Mouse (Mus musculus) midbrain, embryonic 12.5 days (tissue): Measurements from ENCODE around the gene Ccdc175. TPM values are rescaled to one million over a fixed set of nuclear protein-coding genes. Genes with fewer than 3 reads are reported as not detected.

Experiments used
- ATAC-seq: fragments of 200-750 bp; cut with Nextera tagmentation; 2 replicates; pipeline ENCODE4 v1.8.0; 2017; ENCODE audit warnings: low read depth, moderate TSS enrichment, moderate library complexity; ENCODE audit not compliant: low FRiP score
- H3K27ac ChIP-seq: fragments of 300-500 bp; sonication (generic); replicated peaks from 2 replicates; pipeline ENCODE4 v1.5.1; 2016; ENCODE audit warnings: mild to moderate bottlenecking
- H3K27me3 ChIP-seq: fragments of 300-500 bp; sonication (generic); 2 replicates; pipeline ENCODE4 v1.6.1; 2016; ENCODE audit warnings: mild to moderate bottlenecking
- H3K36me3 ChIP-seq: fragments of 300-500 bp; sonication (generic); 2 replicates; pipeline ENCODE4 v1.6.1; 2016
- H3K4me1 ChIP-seq: fragments of 300-500 bp; sonication (generic); 2 replicates; pipeline ENCODE4 v1.6.1; 2016
- H3K4me2 ChIP-seq: fragments of 300-500 bp; sonication (generic); replicated peaks from 2 replicates; pipeline ENCODE4 v1.6.1; 2016; ENCODE audit warnings: mild to moderate bottlenecking, moderate library complexity
- H3K4me3 ChIP-seq: fragments of 300-500 bp; sonication (generic); 2 replicates; pipeline ENCODE4 v1.5.1; 2016; ENCODE audit warnings: mild to moderate bottlenecking
- H3K9ac ChIP-seq: fragments of 300-500 bp; sonication (generic); replicated peaks from 2 replicates; pipeline ENCODE4 v1.6.1; 2016; ENCODE audit warnings: mild to moderate bottlenecking, moderate library complexity
- H3K9me3 ChIP-seq: fragments of 300-500 bp; sonication (generic); 2 replicates; pipeline ENCODE4 v1.6.1; 2016; ENCODE audit warnings: mild to moderate bottlenecking
- WGBS: fragments of 180-500 bp; shearing (Covaris S2); methylation state at CpG from one replicate; pipeline ENCODE4 v1.1.7; 2016; 5-methylcytosine and 5-hydroxymethylcytosine counted together
- polyA plus RNA-seq: library from polyadenylated mRNA; unstranded; fragments of >200 nt; fragmentation: Nextera tagmentation; extraction: Ambion mirVana; gene quantifications from 2 replicates; pipeline ENCODE4 v1.2.1, GENCODE M21; 2016

Ccdc175 gene
- polyA plus RNA-seq, 1 experiment from 2014 or later = not detected

DNA sequence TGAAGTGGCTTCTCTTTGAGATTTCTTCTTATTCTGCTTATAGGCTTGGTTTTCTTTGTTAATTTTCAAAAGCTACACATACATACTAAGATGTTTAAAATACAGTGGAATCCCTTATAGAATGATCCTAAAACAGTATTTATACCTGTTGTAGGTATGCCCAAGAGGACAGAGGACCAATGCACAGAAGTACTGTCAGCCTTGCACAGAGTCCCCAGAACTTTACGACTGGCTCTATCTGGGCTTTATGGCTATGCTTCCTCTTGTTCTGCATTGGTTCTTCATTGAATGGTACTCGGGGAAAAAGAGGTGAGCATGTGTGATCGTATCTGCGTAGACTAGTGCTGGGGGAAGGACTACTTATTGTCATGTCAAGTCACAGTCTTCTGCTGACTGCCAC, 95.0 kb downstream of the Ccdc175 start:
- no peak for ATAC-seq
- no peak overlapping the region for H3K27ac ChIP-seq
- WGBS = 90% methylated on average over 4 of the region's 4 CpGs

GRCm38 (mm10) chr12:72086166-72086825, 98.5 kb downstream of the Ccdc175 start:
- peaks cover 32% of the 10 kb centered on the region for H3K4me1 ChIP-seq
- no peaks in the 10 kb centered on the region for H3K27me3 ChIP-seq
- ATAC-seq = no peak
- H3K4me2 ChIP-seq = peak overlapping the region; percentile 71
- WGBS = under 1% methylated on average over 18 of the region's 18 CpGs
- H3K36me3 ChIP-seq = peaks cover 9% of the 10 kb centered on the region
- H3K27ac ChIP-seq = peak overlapping the region; percentile 98
- H3K9me3 ChIP-seq = no peaks in the 10 kb centered on the region
- peak overlapping the region; percentile 69 for H3K4me3 ChIP-seq
- H3K9ac ChIP-seq = peak overlapping the region; percentile 87

More for the DNA sequence above, 95.0 kb downstream of the Ccdc175 start:
- Histone ChIP-seq H3K4me3 (no peak overlapping the region), H3K36me3 (peaks cover 44% of the 10 kb centered on the region), H3K4me1 (peaks cover 20% of the 10 kb centered on the region), H3K27me3 (no peaks in the 10 kb centered on the region), H3K9ac (no peak overlapping the region), H3K9me3 (no peaks in the 10 kb centered on the region), H3K4me2 (no peak overlapping the region)

DNA sequence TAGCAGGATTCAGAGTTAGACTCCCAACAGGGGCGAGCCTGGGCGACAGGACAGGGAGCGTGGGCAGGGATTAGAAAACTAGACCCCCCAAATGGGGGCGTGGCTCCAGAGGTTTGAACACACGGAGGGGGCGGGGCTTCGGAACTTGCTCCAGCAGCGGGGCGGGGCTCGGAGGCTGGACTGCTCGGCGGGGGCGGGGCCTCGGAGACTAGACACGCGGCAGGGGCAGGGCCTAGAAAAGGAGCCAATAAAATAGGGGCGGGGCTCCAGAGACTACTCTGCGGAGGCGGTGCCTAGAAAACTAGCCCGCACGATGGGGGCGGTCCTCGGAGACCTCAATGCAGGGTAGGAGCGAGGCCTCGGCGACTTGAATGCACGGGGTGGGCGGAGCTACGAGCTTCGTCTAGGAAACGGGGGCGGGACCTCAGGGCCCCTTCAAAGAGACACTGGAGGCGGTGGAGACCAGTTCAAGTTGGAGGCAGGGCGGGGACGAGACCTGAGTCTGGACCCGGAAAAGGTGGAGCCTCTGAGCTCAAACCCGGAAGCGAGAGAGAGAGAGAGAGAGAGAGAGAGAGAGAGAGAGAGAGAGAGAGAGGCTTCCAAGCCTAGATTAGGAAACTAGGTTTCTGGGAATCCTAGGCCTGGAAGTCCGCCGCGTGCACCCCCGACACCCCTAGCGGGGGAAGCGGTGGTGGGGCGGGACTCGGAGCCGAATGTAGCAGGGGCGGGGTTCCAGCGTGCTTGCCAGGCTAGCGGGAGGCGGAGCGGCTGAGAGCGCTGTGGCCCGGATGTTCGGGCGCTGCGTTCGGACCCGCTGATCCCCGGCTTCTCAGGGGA, 99.3 kb downstream of the Ccdc175 start, which contains the start of the genes L3hypdh and Jkamp:
L3hypdh (minus strand) TSS at position 111 of the 837 bp plus-strand sequence.
Jkamp (plus strand) TSS at position 261 of the 837 bp plus-strand sequence.
- Histone ChIP-seq H3K36me3 (peaks cover 7% of the 10 kb centered on the region), H3K27me3 (no peaks in the 10 kb centered on the region), H3K9me3 (no peaks in the 10 kb centered on the region), H3K4me1 (peaks cover 32% of the 10 kb centered on the region), H3K27ac (peak within 1 kb of the TSS; percentile 98), H3K9ac (peak within 1 kb of the TSS; percentile 87), H3K4me2 (peak within 1 kb of the TSS; percentile 83), H3K4me3 (peak within 1 kb of the TSS; percentile 69)
- under 1% methylated on average over 59 of the region's 60 CpGs for WGBS
- ATAC-seq = peak; percentile 97

- peak overlapping the region; percentile 83 for H3K4me2 ChIP-seq
- peaks cover 32% of the 10 kb centered on the region for H3K4me1 ChIP-seq
- WGBS = under 1% methylated on average over 31 of the region's 31 CpGs
- peak; percentile 39; the same call in 1 of the 2 replicates for ATAC-seq
- peak overlapping the region; percentile 98 for H3K27ac ChIP-seq
- no peaks in the 10 kb centered on the region for H3K27me3 ChIP-seq
- H3K9ac ChIP-seq = peak overlapping the region; percentile 76
- 0 out of 2 replicates have a peak, but pooled peaks cover 3% of the 10 kb centered on the region for H3K36me3 ChIP-seq
- H3K4me3 ChIP-seq = peak overlapping the region; percentile 69
- H3K9me3 ChIP-seq = no peaks in the 10 kb centered on the region
Observed at GRCm38 (mm10) chr12:72085024-72085328, 99.9 kb downstream of the Ccdc175 start.

GRCm38 (mm10) chr12:72084261-72085023, 100.4 kb downstream of the Ccdc175 start:
- H3K27me3 ChIP-seq = no peaks in the 10 kb centered on the region
- peak overlapping the region; percentile 83 for H3K4me2 ChIP-seq
- H3K36me3 ChIP-seq = no peaks in the 10 kb centered on the region
- H3K9me3 ChIP-seq = no peaks in the 10 kb centered on the region
- peak; percentile 21 for ATAC-seq
- peaks cover 32% of the 10 kb centered on the region for H3K4me1 ChIP-seq
- 3% methylated on average over 46 of the region's 46 CpGs for WGBS
- peak overlapping the region; percentile 98 for H3K27ac ChIP-seq
- peak overlapping the region; percentile 76 for H3K9ac ChIP-seq
- peak overlapping the region; percentile 69 for H3K4me3 ChIP-seq

GRCm38 (mm10) chr12:72083265-72083664, 101.6 kb downstream of the Ccdc175 start:
- Histone ChIP-seq H3K27ac (no peak overlapping the region), H3K27me3 (no peaks in the 10 kb centered on the region), H3K4me1 (peaks cover 28% of the 10 kb centered on the region), H3K36me3 (no peaks in the 10 kb centered on the region), H3K9ac (no peak overlapping the region), H3K4me3 (no peak overlapping the region), H3K9me3 (no peaks in the 10 kb centered on the region), H3K4me2 (no peak overlapping the region)
- 78% methylated on average over 9 of the region's 9 CpGs for WGBS
- no peak for ATAC-seq

DNA sequence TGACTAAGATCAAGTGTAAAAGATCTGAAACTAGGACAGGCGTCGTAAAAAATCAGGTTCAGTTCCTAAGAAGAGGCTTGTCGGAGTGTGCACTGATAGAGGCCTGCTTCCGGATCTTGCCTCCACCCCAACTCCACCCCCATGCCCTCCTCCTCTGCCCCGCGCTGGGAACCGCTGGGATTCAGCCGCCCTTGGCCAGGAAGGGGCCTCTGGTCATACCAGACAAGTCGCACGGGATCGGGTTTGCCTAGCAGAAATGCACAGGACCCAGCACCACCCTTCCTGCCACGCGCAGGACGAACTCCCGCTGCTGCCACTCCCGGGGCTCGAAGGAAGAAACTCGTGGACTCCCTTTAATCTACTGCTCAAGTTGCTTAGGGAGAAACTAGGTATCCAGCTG, 102.5 kb downstream of the Ccdc175 start:
- Histone ChIP-seq H3K9ac (no peak overlapping the region), H3K4me2 (peak overlapping the region; percentile 38), H3K4me3 (no peak overlapping the region), H3K27ac (no peak overlapping the region), H3K9me3 (no peaks in the 10 kb centered on the region), H3K27me3 (no peaks in the 10 kb centered on the region), H3K4me1 (peaks cover 19% of the 10 kb centered on the region), H3K36me3 (no peaks in the 10 kb centered on the region)
- no peak for ATAC-seq
- WGBS = 33% methylated on average over 18 of the region's 18 CpGs

- Histone ChIP-seq H3K9ac (no peak overlapping the region), H3K36me3 (0 out of 2 replicates have a peak, but pooled peaks cover 1% of the 10 kb centered on the region), H3K9me3 (no peaks in the 10 kb centered on the region), H3K27ac (no peak overlapping the region), H3K4me1 (peaks cover 17% of the 10 kb centered on the region), H3K4me2 (peak overlapping the region; percentile 38), H3K4me3 (no peak overlapping the region), H3K27me3 (no peaks in the 10 kb centered on the region)
- ATAC-seq = no peak
- 83% methylated on average over 3 of the region's 3 CpGs for WGBS
Observed at GRCm38 (mm10) chr12:72081961-72082360, 102.9 kb downstream of the Ccdc175 start.

- WGBS = 97% methylated on average over 3 of the region's 3 CpGs
- ATAC-seq = no peak
- Histone ChIP-seq H3K9ac (no peak overlapping the region), H3K27ac (no peak overlapping the region), H3K4me3 (no peak overlapping the region), H3K9me3 (no peaks in the 10 kb centered on the region), H3K27me3 (no peaks in the 10 kb centered on the region), H3K4me2 (no peak overlapping the region), H3K36me3 (0 out of 2 replicates have a peak, but pooled peaks cover 7% of the 10 kb centered on the region), H3K4me1 (peaks cover 4% of the 10 kb centered on the region)
Observed at GRCm38 (mm10) chr12:72078248-72078647, 106.6 kb downstream of the Ccdc175 start.

DNA sequence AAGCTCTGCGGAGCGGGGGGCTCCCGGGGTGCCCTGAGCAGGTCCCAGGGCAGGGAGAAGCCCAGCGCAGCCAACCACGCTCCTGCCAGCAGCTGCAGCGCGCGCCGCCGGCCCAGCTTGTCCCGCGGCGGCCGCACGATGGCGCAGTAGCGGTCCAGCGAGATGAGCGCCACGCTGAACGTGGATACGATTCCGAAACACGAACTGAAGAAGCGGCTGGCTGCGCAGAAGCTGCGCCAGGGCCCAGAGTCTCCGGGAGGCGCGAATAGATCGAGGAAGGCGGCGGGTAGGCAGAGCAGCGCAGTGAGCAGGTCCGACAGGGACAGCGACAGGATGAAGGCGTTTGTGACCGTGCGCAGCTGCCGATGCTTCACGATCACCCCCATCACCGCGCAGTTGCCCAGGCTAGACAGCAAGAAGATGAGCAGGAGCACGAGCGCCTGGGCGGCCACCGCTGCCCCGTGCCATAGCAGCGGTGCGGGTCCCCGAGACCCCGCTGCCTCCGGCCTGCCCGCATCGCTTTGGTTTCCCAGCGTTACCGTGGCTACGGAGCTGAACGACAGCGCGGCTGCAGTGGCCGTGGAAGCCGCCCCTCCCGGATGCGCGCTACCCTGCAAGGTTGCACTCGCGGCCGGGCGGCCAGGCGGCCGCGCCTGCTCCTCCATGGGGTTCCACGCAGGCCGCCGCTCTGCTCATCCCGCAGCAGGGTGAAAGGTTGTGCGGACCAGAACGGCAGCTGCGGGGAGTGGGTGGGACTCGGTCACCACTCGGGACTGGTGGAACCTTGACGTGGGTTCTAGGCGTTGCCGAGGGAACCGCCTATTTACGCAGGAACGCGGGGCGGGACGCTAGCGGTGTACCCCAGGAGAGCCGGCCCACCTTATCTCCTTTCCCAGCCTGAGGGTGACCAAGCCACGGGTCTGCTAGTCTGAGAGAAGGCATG, 114.2 kb downstream of the Ccdc175 start, which contains the start of gene Gpr135:
Gpr135 (minus strand) TSS at position 799 of the 943 bp plus-strand sequence.
- Histone ChIP-seq H3K9ac (peak within 1 kb of the TSS; percentile 74), H3K9me3 (no peaks in the 10 kb centered on the region), H3K4me3 (peak within 1 kb of the TSS; percentile 64), H3K36me3 (0 out of 2 replicates have a peak, but pooled peaks cover 4% of the 10 kb centered on the region), H3K4me2 (peak within 1 kb of the TSS; percentile 95), H3K27me3 (peaks cover 38% of the 10 kb centered on the region), H3K27ac (peak within 1 kb of the TSS; percentile 83), H3K4me1 (peaks cover 8% of the 10 kb centered on the region)
- ATAC-seq = peak; percentile 87
- WGBS = under 1% methylated on average over 94 of the region's 94 CpGs
